Mouse (Mus musculus): ENCODE measurements at regions not wholly inside any gene's neighbourhood (a gene's known extent, or its start where the extent isn't known, plus 50 kb on each side); places are given as distances from the start of the nearest gene placed in this dataset.

DNA sequence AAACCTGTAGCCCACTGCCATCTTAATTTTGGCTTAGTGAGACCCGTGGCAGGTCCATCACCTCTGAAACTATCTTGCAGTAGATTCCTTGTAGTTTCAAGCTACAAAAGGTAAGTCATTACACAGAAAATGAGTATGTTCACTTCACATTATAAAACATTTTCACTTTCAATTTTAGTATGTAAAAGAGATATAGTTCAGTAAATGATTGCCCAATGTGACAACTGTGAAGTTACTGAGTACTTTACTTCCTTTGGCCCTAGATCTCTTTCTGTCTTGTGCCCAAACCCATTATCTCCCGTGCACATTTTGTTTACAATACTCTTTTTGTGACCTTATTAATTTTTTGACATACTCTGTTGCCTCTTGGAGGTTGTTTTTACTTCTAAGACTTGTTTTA is 335.4 kb upstream of the Pitrm1 start:
- TF ChIP-seq CTCF (IDR thresholded peaks at IDR 0.05; ENCODE audit: low read depth) (no peak), EP300 (optimal IDR thresholded peaks at IDR 0.05) (no peak)
